Mouse (Mus musculus) ES-Bruce4 (cell line): ENCODE data around the gene Gria4. TPM values are rescaled to one million over a fixed set of nuclear protein-coding genes. Genes with fewer than 3 reads are reported as not detected.

Source experiments
- H3K27ac ChIP-seq: 2 replicates; pipeline ENCODE4 v1.5.1; 2012; ENCODE audit warnings: low read length, inconsistent platforms; ENCODE audit not compliant: insufficient read depth
- H3K27me3 ChIP-seq: 2 replicates; pipeline ENCODE4 v1.6.1; 2012; ENCODE audit warnings: mild to moderate bottlenecking, low read length, inconsistent platforms; ENCODE audit not compliant: control insufficient read depth, poor library complexity, insufficient read depth, severe bottlenecking
- H3K36me3 ChIP-seq: 2 replicates; pipeline ENCODE4 v1.6.1; 2012; ENCODE audit warnings: inconsistent platforms, mild to moderate bottlenecking, low read length, moderate library complexity; ENCODE audit not compliant: control insufficient read depth, poor library complexity, insufficient read depth, severe bottlenecking
- H3K4me1 ChIP-seq: one replicate; pipeline ENCODE4 v1.8.1; 2011; ENCODE audit warnings: low read length; ENCODE audit not compliant: control insufficient read depth, insufficient read depth
- H3K4me3 ChIP-seq: 2 replicates; pipeline ENCODE4 v1.5.1; 2011; ENCODE audit warnings: low read depth, mild to moderate bottlenecking, low read length
- H3K9ac ChIP-seq: 2 replicates; pipeline ENCODE4 v1.6.1; 2012; ENCODE audit warnings: low read depth, mild to moderate bottlenecking, inconsistent platforms; ENCODE audit not compliant: poor library complexity, severe bottlenecking
- H3K9me3 ChIP-seq: replicated peaks from 2 replicates; pipeline ENCODE4 v1.6.1; 2012; ENCODE audit warnings: mild to moderate bottlenecking, low read length, inconsistent platforms; ENCODE audit not compliant: control insufficient read depth, poor library complexity, insufficient read depth, severe bottlenecking
- CTCF ChIP-seq: IDR thresholded peaks from one replicate; pipeline ENCODE4 v1.8.1; 2011; ENCODE audit warnings: low read depth, low read length
- EP300 ChIP-seq: IDR thresholded peaks from 2 replicates; pipeline ENCODE4 v1.6.1; 2011; ENCODE audit warnings: low read depth, low read length; ENCODE audit not compliant: insufficient read depth
- POLR2A ChIP-seq: IDR thresholded peaks from one replicate; pipeline ENCODE4 v1.8.1; 2011; ENCODE audit warnings: low read length; ENCODE audit not compliant: insufficient read depth
- polyA plus RNA-seq: library from polyadenylated mRNA; stranded (reverse); fragments of >200 nt; gene quantifications from 2 replicates; pipeline ENCODE4 v1.2.4, GENCODE M21; 2011; ENCODE audit warnings: low read depth; ENCODE audit not compliant: missing spikeins, insufficient read depth, insufficient read length

Gria4 gene
- polyA plus RNA-seq, 1 experiment: 1.5 TPM

DNA sequence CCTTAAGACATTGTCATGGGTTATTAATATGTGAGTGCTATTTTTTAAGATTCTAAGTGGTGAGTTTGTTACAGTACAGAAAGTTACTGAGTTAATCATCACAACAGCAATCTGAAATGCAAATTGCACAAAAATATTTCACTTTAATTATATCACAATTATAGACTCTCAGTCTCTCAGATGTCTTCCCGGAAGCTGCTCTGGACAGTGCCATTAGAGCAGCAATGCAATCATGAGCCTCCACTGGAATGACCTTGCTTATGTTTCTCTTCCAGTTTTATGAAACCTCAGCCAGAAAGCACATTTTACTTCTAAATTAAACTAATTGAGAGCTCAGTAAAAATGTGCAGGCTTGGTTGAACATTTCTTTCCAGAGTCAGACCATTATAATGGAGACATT lies 116.9 kb downstream of the Gria4 start:
- no peaks in the 10 kb centered on the region for H3K36me3 ChIP-seq
- no peaks in the 10 kb centered on the region for H3K9me3 ChIP-seq
- no peak for TF ChIP-seq EP300
- TF ChIP-seq CTCF: no peak
- TF ChIP-seq POLR2A: no peak
- no peak overlapping the region for H3K9ac ChIP-seq
- H3K4me3 ChIP-seq: no peak overlapping the region
- no peaks in the 10 kb centered on the region for H3K4me1 ChIP-seq
- no peaks in the 10 kb centered on the region for H3K27me3 ChIP-seq
- no peak overlapping the region for H3K27ac ChIP-seq

GRCm38 (mm10) chr9:4665691-4666090 lies 130.3 kb downstream of the Gria4 start:
- no peak overlapping the region for H3K9ac ChIP-seq
- no peak overlapping the region for H3K27ac ChIP-seq
- H3K9me3 ChIP-seq: no peaks in the 10 kb centered on the region
- H3K4me3 ChIP-seq: no peak overlapping the region
- H3K4me1 ChIP-seq: no peaks in the 10 kb centered on the region
- TF ChIP-seq EP300 (no peak), CTCF (no peak), POLR2A (no peak)
- H3K36me3 ChIP-seq: no peaks in the 10 kb centered on the region
- no peaks in the 10 kb centered on the region for H3K27me3 ChIP-seq

GRCm38 (mm10) chr9:4662421-4662820 lies 133.6 kb downstream of the Gria4 start:
- Histone ChIP-seq H3K36me3 (no peaks in the 10 kb centered on the region), H3K9me3 (no peaks in the 10 kb centered on the region), H3K4me3 (no peak overlapping the region), H3K9ac (no peak overlapping the region), H3K27ac (no peak overlapping the region), H3K27me3 (no peaks in the 10 kb centered on the region), H3K4me1 (no peaks in the 10 kb centered on the region)
- TF ChIP-seq CTCF: no peak
- TF ChIP-seq POLR2A: no peak
- TF ChIP-seq EP300: no peak

GRCm38 (mm10) chr9:4658951-4659350 lies 137.1 kb downstream of the Gria4 start:
- Histone ChIP-seq H3K27me3 (no peaks in the 10 kb centered on the region), H3K9ac (no peak overlapping the region), H3K4me3 (no peak overlapping the region), H3K9me3 (no peaks in the 10 kb centered on the region), H3K36me3 (no peaks in the 10 kb centered on the region), H3K4me1 (no peaks in the 10 kb centered on the region), H3K27ac (no peak overlapping the region)
- TF ChIP-seq CTCF (no peak), EP300 (no peak), POLR2A (no peak)

DNA sequence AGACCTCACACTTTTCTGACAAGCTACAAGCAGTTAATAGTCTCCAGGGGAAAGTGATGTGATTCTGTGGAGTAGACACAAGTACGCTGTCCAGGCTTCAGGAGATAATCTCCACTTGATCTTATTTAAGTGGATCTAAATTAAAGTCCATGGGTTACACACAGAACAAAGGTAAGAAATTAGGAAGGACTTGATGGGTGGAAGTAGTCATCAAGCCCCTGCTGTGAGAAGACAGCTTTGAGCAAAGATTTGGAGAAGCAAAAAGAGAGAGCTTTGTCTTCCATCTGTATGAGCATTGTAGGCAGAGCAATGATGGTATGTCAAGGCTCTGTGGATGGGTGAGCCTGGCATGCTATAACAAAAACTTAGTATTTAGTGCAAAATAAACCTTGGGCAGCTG lies 141.7 kb downstream of the Gria4 start:
- H3K4me3 ChIP-seq: no peak overlapping the region
- H3K9ac ChIP-seq: no peak overlapping the region
- no peaks in the 10 kb centered on the region for H3K27me3 ChIP-seq
- H3K4me1 ChIP-seq: no peaks in the 10 kb centered on the region
- H3K27ac ChIP-seq: no peak overlapping the region
- no peaks in the 10 kb centered on the region for H3K36me3 ChIP-seq
- no peak for TF ChIP-seq EP300
- no peak for TF ChIP-seq CTCF
- TF ChIP-seq POLR2A: no peak
- H3K9me3 ChIP-seq: no peaks in the 10 kb centered on the region

DNA sequence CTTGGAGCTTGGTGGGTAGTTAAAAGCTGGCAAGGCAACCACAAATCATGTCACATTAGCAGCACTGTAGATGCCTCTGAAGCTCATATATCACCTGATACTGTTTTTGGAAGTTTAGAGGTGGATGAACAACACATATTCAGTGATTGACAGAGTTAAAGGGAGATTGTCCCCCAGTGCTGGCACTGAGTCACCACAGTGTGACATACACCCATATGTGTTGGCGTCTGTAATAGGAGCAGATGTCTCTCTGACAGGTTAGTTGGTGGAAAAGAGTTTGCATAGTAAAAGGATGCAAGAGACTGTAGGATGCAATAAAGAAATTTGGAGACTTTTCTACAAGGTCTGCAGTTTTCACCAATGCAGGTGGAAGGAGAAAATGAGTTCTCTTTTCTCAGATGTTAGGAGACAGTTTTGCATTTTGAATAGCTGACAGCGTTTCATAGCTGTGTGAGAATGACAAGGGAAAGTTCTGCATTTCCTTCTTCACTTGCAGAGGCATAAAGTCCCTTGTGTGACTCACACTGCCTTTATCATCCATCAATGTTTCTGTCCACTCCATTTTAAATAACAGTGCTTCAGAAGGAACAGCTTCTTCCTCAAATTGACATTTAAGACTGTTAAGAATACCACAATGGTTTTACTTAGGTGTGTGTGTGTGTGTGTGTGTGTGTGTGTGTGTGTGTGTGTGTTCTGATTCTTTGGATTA lies 156.7 kb downstream of the Gria4 start:
- Histone ChIP-seq H3K27me3 (no peaks in the 10 kb centered on the region), H3K9me3 (no peaks in the 10 kb centered on the region), H3K4me3 (no peak overlapping the region), H3K4me1 (no peaks in the 10 kb centered on the region), H3K9ac (no peak overlapping the region), H3K36me3 (no peaks in the 10 kb centered on the region), H3K27ac (no peak overlapping the region)
- TF ChIP-seq EP300 (no peak), CTCF (no peak), POLR2A (no peak)
